Mouse (Mus musculus) adrenal gland, postnatal 14 days (tissue): ENCODE measurements around the gene Retsat. TPM values are rescaled to one million over a fixed set of nuclear protein-coding genes. Genes with fewer than 3 reads are reported as not detected.

Experiments used
- DNase-seq: peaks from one replicate; pipeline ENCODE4 v3.0.0; 2021; ENCODE audit warnings: mixed read lengths
- long read RNA-seq, 2 experiments: library from polyadenylated mRNA; stranded (forward); transcript quantifications; one replicate each; pipeline ENCODE4 v2.0.0; 2021
- total RNA-seq: library from RNA; stranded (reverse); gene quantifications from 2 replicates; pipeline ENCODE4 v1.2.3, GENCODE M21; 2021

The Retsat gene
- total RNA-seq: 362 and 390 TPM in 2 replicates
- long read RNA-seq, experiment 1, transcript Retsat-201 (11 exons, 3,027 nt): major isoform, 354 of 382 reads
- long read RNA-seq, experiment 1, partial matches to known transcripts: 20 of 382 reads
- long read RNA-seq, experiment 1, other reads (novel, unspliced or antisense): 8 of 382 reads
- long read RNA-seq, experiment 2, transcript Retsat-201 (11 exons, 3,027 nt): major isoform, 204 of 232 reads
- long read RNA-seq, experiment 2, partial matches to known transcripts: 27 of 232 reads
- long read RNA-seq, experiment 2, other reads (novel, unspliced or antisense): 1 of 232 reads

GRCm38 (mm10) chr6:72597956-72598753 is at the start of gene Retsat, which contains the start of gene Elmod3:
Retsat (plus strand) TSS chr6:72598475.
Elmod3 (minus strand) TSS chr6:72598413.
- DNase-seq: peak; percentile 97

- DNase-seq: peak; percentile 29
These were observed 49.2 kb upstream of the Retsat start for GRCm38 (mm10) chr6:72549041-72549580.

- DNase-seq: no peak
These were observed 48.2 kb upstream of the Retsat start for GRCm38 (mm10) chr6:72550025-72550424.

- no peak for DNase-seq
These were observed 47.7 kb upstream of the Retsat start for GRCm38 (mm10) chr6:72550503-72551100.

GRCm38 (mm10) chr6:72552171-72553078 is 45.9 kb upstream of the Retsat start:
- DNase-seq: peak; percentile 85

GRCm38 (mm10) chr6:72553079-72553412 is 45.2 kb upstream of the Retsat start:
- no peak for DNase-seq

- no peak for DNase-seq
These were observed 37.5 kb upstream of the Retsat start for GRCm38 (mm10) chr6:72560801-72561200.

GRCm38 (mm10) chr6:72562486-72562885 is 35.8 kb upstream of the Retsat start:
- no peak for DNase-seq

GRCm38 (mm10) chr6:72562894-72563293 is 35.4 kb upstream of the Retsat start:
- peak; percentile 24 for DNase-seq

- DNase-seq: no peak
These were observed 32.8 kb upstream of the Retsat start for GRCm38 (mm10) chr6:72565506-72565905.

- peak; percentile 90 for DNase-seq
These were observed 32.2 kb upstream of the Retsat start for GRCm38 (mm10) chr6:72566044-72566443.

GRCm38 (mm10) chr6:72567508-72567907 is 30.8 kb upstream of the Retsat start:
- no peak for DNase-seq

GRCm38 (mm10) chr6:72568736-72569135 is 29.5 kb upstream of the Retsat start:
- DNase-seq: no peak

GRCm38 (mm10) chr6:72570644-72571397 is 27.5 kb upstream of the Retsat start:
- no peak for DNase-seq

- DNase-seq: no peak
These were observed 26.4 kb upstream of the Retsat start for GRCm38 (mm10) chr6:72571826-72572225.

GRCm38 (mm10) chr6:72576041-72576440 is 22.2 kb upstream of the Retsat start:
- no peak for DNase-seq

- DNase-seq: peak; percentile 33
These were observed 16.5 kb upstream of the Retsat start for GRCm38 (mm10) chr6:72581625-72582382.

- DNase-seq: no peak
These were observed 14.9 kb upstream of the Retsat start for GRCm38 (mm10) chr6:72583211-72583839.

- DNase-seq: peak; percentile 41
These were observed 14.1 kb upstream of the Retsat start for GRCm38 (mm10) chr6:72584154-72584553.

GRCm38 (mm10) chr6:72586701-72587100 is 11.6 kb upstream of the Retsat start:
- DNase-seq: peak; percentile 40
